Mouse (Mus musculus) G1E (cell line): Measurements from ENCODE around the gene Igf2bp2. TPM values are rescaled to one million over a fixed set of nuclear protein-coding genes. Genes with fewer than 3 reads are reported as not detected.

Experiments
- ATAC-seq: 2 replicates; pipeline ENCODE4 v1.8.0; 2016; ENCODE audit warnings: mild to moderate bottlenecking; ENCODE audit not compliant: insufficient number of reproducible peaks, poor library complexity, low FRiP score, severe bottlenecking; ENCODE audit errors: extremely low read depth
- DNase-seq: peaks from one replicate; pipeline ENCODE4 v3.0.0; 2012; ENCODE audit warnings: low spot score
- H3K27me3 ChIP-seq: 2 replicates; pipeline ENCODE4 v1.6.1; 2012; ENCODE audit warnings: mild to moderate bottlenecking, low read length, inconsistent platforms; ENCODE audit not compliant: insufficient read depth
- H3K36me3 ChIP-seq: replicated peaks from 2 replicates; pipeline ENCODE3; 2012; ENCODE audit warnings: mild to moderate bottlenecking, inconsistent platforms
- H3K4me1 ChIP-seq: 2 replicates; pipeline ENCODE4 v1.6.1; 2012; ENCODE audit warnings: low read depth, low read length, inconsistent platforms, mixed read lengths; ENCODE audit not compliant: insufficient read depth
- H3K4me3 ChIP-seq: 2 replicates; pipeline ENCODE4 v1.5.1; 2012; ENCODE audit warnings: low read depth, mild to moderate bottlenecking, inconsistent platforms, low read length, moderate library complexity, mixed read lengths
- H3K9me3 ChIP-seq: replicated peaks from 2 replicates; pipeline ENCODE4 v1.6.1; 2012; ENCODE audit warnings: inconsistent platforms
- CTCF ChIP-seq: IDR thresholded peaks from 2 replicates; pipeline ENCODE4 v1.5.1; 2012; ENCODE audit warnings: low read depth, low read length, inconsistent platforms, mixed read lengths
- GATA1 ChIP-seq: IDR thresholded peaks from 2 replicates; pipeline ENCODE4 v1.6.1; 2012; ENCODE audit warnings: borderline replicate concordance, low read length, inconsistent platforms, mixed read lengths
- GATA2 ChIP-seq: IDR thresholded peaks from 2 replicates; pipeline ENCODE4 v1.6.1; 2012; ENCODE audit warnings: low read depth, low read length, inconsistent platforms, borderline replicate concordance
- POLR2AphosphoS5 ChIP-seq: IDR thresholded peaks from 2 replicates; pipeline ENCODE4 v1.6.1; 2012; ENCODE audit warnings: low read depth, low read length, inconsistent platforms; ENCODE audit not compliant: insufficient replicate concordance
- TAL1 ChIP-seq: conservative IDR thresholded peaks from 2 replicates; pipeline ENCODE4 v1.6.1; 2012; ENCODE audit warnings: low read depth, low read length, inconsistent platforms, mixed read lengths
- polyA plus RNA-seq: library from polyadenylated mRNA; stranded (reverse); fragments of >175 nt; gene quantifications from 2 replicates; pipeline ENCODE4 v1.2.3, GENCODE M21; 2012
- total RNA-seq, 2 experiments: library from RNA; stranded (forward) in 1 of 2; stranded (reverse) in 1 of 2; fragments of 200-1000 nt in 1 of 2; fragments of >200 nt in 1 of 2; fragmentation: Nextera tagmentation in 1 of 2; gene quantifications; 2 replicates each; pipeline ENCODE4 v1.2.3; 2014 to 2017

Gene Igf2bp2
- total and polyA plus RNA-seq, 3 experiments, result 0.24 to 1.1 (median 0.87) TPM

DNA sequence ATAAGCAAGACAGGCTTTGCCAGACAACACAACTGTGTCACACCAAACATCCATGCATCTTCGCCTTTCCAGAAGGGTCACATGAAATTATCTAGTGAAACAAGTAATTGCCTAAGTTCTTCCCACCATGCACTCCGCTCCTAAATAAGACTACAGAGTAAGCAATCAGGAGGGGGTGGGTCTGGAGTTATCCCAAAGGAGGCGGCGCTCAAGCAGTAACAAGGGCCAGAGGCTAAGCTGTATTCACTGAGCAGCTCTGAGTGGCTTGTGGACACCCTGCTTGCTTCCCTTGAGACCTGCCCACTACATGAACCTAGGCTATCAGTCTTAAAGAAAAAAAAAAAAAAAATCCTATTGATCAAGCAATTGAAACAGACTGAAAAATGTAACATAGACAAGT, 44.9 kb downstream of the Igf2bp2 start:
- Histone ChIP-seq H3K9me3 (no peaks in the 10 kb centered on the region), H3K36me3 (no peaks in the 10 kb centered on the region), H3K4me3 (no peak overlapping the region), H3K27me3 (peaks cover 11% of the 10 kb centered on the region; the same call in 1 of the 2 replicates), H3K4me1 (no peaks in the 10 kb centered on the region)
- no peak for TF ChIP-seq TAL1
- no peak for TF ChIP-seq GATA2
- DNase-seq (no peak), ATAC-seq (no peak)

GRCm38 (mm10) chr16:22116748-22117147, 46.4 kb downstream of the Igf2bp2 start:
- Histone ChIP-seq H3K36me3 (no peaks in the 10 kb centered on the region), H3K27me3 (peaks cover 13% of the 10 kb centered on the region; the same call in 1 of the 2 replicates), H3K4me1 (no peaks in the 10 kb centered on the region), H3K9me3 (no peaks in the 10 kb centered on the region), H3K4me3 (no peak overlapping the region)
- TF ChIP-seq GATA1 (no peak), CTCF (no peak), TAL1 (no peak), GATA2 (no peak), POLR2AphosphoS5 (no peak)
- DNase-seq (no peak), ATAC-seq (no peak)

DNA sequence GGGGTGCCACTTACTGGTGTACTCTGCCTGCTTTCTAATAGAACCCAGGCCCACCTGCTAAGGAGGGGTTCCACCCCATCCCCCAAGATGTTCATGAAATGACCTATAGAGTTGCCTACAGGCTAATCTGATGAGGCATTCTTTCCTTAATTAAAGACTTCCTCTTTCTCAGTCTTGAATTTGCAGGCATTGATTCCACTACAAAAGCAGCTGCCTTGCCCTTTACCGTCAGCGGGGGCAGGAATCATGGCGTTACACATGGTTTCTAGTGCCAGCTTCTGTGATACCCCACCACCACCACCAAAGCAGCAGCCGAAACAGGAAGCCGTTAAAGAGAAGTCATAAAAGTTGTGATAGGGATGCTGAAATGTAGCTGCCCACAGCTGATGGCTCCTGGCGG, 47.0 kb downstream of the Igf2bp2 start:
- no peaks in the 10 kb centered on the region for H3K9me3 ChIP-seq
- ATAC-seq, result no peak
- no peaks in the 10 kb centered on the region for H3K4me1 ChIP-seq
- peaks cover 16% of the 10 kb centered on the region for H3K27me3 ChIP-seq
- no peaks in the 10 kb centered on the region for H3K36me3 ChIP-seq
- no peak for DNase-seq
- TF ChIP-seq TAL1 (no peak), CTCF (no peak), GATA1 (no peak), GATA2 (no peak), POLR2AphosphoS5 (no peak)
- H3K4me3 ChIP-seq, result no peak overlapping the region

GRCm38 (mm10) chr16:22110036-22110435, 53.1 kb downstream of the Igf2bp2 start:
- Histone ChIP-seq H3K27me3 (peaks cover 13% of the 10 kb centered on the region), H3K4me1 (no peaks in the 10 kb centered on the region), H3K4me3 (no peak overlapping the region), H3K36me3 (no peaks in the 10 kb centered on the region), H3K9me3 (no peaks in the 10 kb centered on the region)
- no peak for TF ChIP-seq CTCF
- TF ChIP-seq GATA2, result no peak
- TF ChIP-seq POLR2AphosphoS5, result no peak
- TF ChIP-seq TAL1, result no peak
- TF ChIP-seq GATA1, result no peak
- no peak for DNase-seq
- ATAC-seq, result no peak

DNA sequence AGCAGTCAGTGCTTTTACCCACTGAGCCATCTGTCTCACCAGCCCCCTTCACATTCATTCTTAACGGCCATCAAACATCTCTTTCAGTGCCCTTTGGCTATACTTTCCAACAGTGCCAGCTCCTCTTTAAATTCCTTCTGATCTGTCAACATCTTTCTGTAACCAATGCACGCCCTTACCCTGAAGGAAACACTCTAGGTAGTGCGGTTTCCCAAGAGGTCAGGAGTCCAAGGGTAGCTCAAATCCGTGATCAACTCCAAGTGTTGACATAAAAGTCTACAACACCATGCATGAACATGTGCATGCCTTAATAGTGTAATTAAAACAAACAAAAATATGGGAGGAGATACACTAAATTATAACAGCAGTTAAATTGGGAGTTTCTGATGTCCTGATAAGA, 53.9 kb downstream of the Igf2bp2 start:
- no peak overlapping the region for H3K4me3 ChIP-seq
- no peak for TF ChIP-seq TAL1
- TF ChIP-seq GATA2, result no peak
- TF ChIP-seq GATA1, result no peak
- TF ChIP-seq POLR2AphosphoS5, result no peak
- no peak for TF ChIP-seq CTCF
- ATAC-seq, result no peak

GRCm38 (mm10) chr16:22107897-22108516, 55.1 kb downstream of the Igf2bp2 start:
- peak; percentile 3 for DNase-seq
- Histone ChIP-seq H3K36me3 (no peaks in the 10 kb centered on the region), H3K27me3 (peaks cover 13% of the 10 kb centered on the region), H3K4me1 (no peaks in the 10 kb centered on the region), H3K9me3 (no peaks in the 10 kb centered on the region), H3K4me3 (no peak overlapping the region)
- ATAC-seq, result no peak
- TF ChIP-seq GATA2, result no peak
- TF ChIP-seq POLR2AphosphoS5, result no peak
- no peak for TF ChIP-seq CTCF
- no peak for TF ChIP-seq TAL1
- no peak for TF ChIP-seq GATA1

More for the DNA sequence above, 53.9 kb downstream of the Igf2bp2 start:
- Histone ChIP-seq H3K4me1 (no peaks in the 10 kb centered on the region), H3K9me3 (no peaks in the 10 kb centered on the region), H3K27me3 (peaks cover 13% of the 10 kb centered on the region), H3K36me3 (no peaks in the 10 kb centered on the region)
- DNase-seq, result no peak
